Mouse (Mus musculus): ENCODE data around the gene Sh3d21. TPM values are rescaled to one million over a fixed set of nuclear protein-coding genes. Genes with fewer than 3 reads are reported as not detected.
A peak's percentile ranks its signal among the peaks of the same experiment; 100 is the strongest.

Gene Sh3d21
- polyA plus RNA-seq, 1 experiment from 2014 or later = 10.0 TPM

DNA sequence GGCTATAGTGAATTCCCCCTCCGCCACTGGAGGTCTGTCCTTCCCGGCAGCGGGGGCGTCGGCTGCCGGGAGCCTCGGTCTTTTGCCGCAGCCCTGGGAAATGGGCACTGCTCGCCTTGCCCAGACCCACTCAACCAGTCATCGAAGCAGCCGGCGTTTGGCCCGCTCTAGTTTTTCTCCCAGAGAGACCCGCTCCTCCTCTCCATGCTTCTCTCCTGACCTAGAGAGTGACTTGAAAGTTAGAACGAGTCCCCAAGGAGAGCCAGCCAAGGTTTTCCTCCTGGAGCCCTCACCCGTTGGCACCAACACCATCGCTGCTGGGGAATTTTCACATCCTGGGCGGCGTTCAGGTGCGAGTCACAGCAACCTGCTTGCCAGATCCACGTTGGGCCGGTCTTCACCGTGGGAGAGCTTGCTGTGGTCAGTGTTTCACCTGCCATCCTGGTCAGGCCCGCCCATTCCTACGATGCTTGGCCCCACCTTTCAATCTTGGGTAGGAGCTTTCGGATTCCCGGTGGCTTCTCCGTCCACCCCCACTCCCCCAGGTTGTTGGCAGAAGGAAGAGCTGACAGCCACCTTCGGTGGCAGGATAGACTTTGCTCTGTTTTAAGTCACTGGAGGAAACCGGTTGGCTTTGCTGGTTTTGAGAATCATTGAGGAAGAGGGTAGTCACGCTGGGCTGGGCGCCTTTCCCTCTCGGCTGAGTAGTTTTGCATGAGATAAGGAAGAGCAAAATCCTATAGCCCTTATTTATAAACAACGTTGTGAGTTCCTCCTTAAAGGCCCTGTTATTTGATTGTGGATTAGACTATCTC, 58.8 kb downstream of the Sh3d21 start:
- Histone ChIP-seq H3K4me3 (ENCODE audit: low read depth, low read length) (peak overlapping the region; percentile 98), H3K9me3 (ENCODE audit: control insufficient read depth) (no peaks in the 10 kb centered on the region), H3K27ac (ENCODE audit: low read depth, low read length) (peak overlapping the region; percentile 89), H3K4me1 (replicated peaks; ENCODE audit: control insufficient read depth, insufficient read depth, low read length) (peaks cover 14% of the 10 kb centered on the region), H3K36me3 (ENCODE audit: control insufficient read depth, insufficient read depth) (no peaks in the 10 kb centered on the region), H3K9ac (ENCODE audit: low read depth, low read length) (peak overlapping the region; percentile 92), H3K4me2 (replicated peaks; ENCODE audit: low read depth) (peak overlapping the region; percentile 71), H3K27me3 (replicated peaks; ENCODE audit: control insufficient read depth, insufficient read depth, low read length) (no peaks in the 10 kb centered on the region)
- TF ChIP-seq CTCF (IDR thresholded peaks at IDR 0.05; ENCODE audit: low read depth) = no peak
- ATAC-seq = peak; percentile 34
- WGBS = 2% methylated on average over 34 of the region's 34 CpGs

DNA sequence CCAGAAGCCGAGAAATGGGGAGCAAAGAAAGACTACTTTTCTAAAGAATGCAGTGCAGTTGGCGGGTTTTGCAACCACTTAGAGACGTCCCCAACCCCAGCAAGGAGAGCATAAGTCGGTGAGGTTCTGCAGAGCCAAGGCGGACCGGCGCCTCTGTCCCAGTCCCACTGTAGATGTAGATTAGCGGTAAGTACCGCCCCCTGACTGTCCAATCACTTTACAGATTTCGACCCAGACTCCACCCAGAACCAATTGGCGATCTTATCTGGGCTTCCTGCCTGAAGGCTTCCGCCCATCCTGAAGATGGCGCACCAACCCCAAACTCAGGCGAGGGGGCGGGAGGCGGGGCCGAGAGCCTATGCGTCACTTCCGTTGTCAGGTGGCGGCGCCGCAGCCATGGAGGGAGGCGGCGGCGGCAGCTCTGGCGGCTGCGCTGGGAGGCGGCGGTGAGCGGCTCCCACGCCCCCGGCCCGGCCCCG, 59.7 kb downstream of the Sh3d21 start, which contains the start of gene Stk40:
Gene Stk40 (plus strand): TSS at position 368 of the 479 bp plus-strand sequence.
- Histone ChIP-seq H3K36me3 (ENCODE audit: control insufficient read depth, insufficient read depth) (0 out of 2 replicates have a peak, but pooled peaks cover under 1% of the 10 kb centered on the region), H3K4me2 (replicated peaks; ENCODE audit: low read depth) (peak within 1 kb of the TSS; percentile 71), H3K27ac (ENCODE audit: low read depth, low read length) (peak within 1 kb of the TSS; percentile 89), H3K9me3 (ENCODE audit: control insufficient read depth) (no peaks in the 10 kb centered on the region), H3K4me3 (ENCODE audit: low read depth, low read length) (peak within 1 kb of the TSS; percentile 98), H3K27me3 (replicated peaks; ENCODE audit: control insufficient read depth, insufficient read depth, low read length) (no peaks in the 10 kb centered on the region), H3K4me1 (replicated peaks; ENCODE audit: control insufficient read depth, insufficient read depth, low read length) (peaks cover 7% of the 10 kb centered on the region), H3K9ac (ENCODE audit: low read depth, low read length) (peak within 1 kb of the TSS; percentile 92)
- peak; percentile 82 for TF ChIP-seq CTCF (IDR thresholded peaks at IDR 0.05; ENCODE audit: low read depth)
- peak; percentile 93 for ATAC-seq
- WGBS = 0% methylated on average over 25 of the region's 34 CpGs

DNA sequence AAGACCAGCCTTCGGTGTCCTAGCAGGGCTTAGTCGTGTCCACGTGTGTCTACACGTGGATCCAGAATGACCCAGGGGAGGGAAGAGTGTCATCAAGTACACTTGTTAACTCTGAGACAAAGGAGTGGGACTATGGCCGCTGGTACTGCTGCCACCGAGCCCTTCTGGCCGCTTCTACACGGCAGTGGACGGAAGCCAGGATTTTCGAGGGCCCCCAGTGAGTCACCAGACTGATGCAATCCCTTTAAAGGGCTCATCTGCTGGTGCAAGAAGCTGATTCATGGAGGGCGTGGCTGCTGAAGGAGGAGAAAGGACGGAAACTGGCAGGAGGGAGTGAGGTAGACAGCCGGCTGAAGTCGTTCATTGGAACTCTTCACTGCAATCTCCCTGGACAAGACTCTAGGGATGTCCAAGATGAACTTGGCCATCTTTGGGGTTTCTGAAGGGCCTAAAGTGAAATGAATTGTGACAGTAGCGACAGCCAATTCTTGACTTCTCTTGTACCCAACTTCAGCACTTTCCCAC, 60.2 kb downstream of the Sh3d21 start:
- Histone ChIP-seq H3K9ac (ENCODE audit: low read depth, low read length) (peak overlapping the region; percentile 45), H3K4me3 (ENCODE audit: low read depth, low read length) (peak overlapping the region; percentile 98), H3K27me3 (replicated peaks; ENCODE audit: control insufficient read depth, insufficient read depth, low read length) (no peaks in the 10 kb centered on the region), H3K36me3 (ENCODE audit: control insufficient read depth, insufficient read depth) (peaks cover 6% of the 10 kb centered on the region; the same call in 1 of the 2 replicates), H3K9me3 (ENCODE audit: control insufficient read depth) (no peaks in the 10 kb centered on the region), H3K27ac (ENCODE audit: low read depth, low read length) (peak overlapping the region; percentile 89), H3K4me1 (replicated peaks; ENCODE audit: control insufficient read depth, insufficient read depth, low read length) (peaks cover 7% of the 10 kb centered on the region), H3K4me2 (replicated peaks; ENCODE audit: low read depth) (peak overlapping the region; percentile 71)
- no peak for TF ChIP-seq CTCF (IDR thresholded peaks at IDR 0.05; ENCODE audit: low read depth)
- peak; percentile 87 for ATAC-seq
- under 1% methylated on average over 15 of the region's 15 CpGs for WGBS

DNA sequence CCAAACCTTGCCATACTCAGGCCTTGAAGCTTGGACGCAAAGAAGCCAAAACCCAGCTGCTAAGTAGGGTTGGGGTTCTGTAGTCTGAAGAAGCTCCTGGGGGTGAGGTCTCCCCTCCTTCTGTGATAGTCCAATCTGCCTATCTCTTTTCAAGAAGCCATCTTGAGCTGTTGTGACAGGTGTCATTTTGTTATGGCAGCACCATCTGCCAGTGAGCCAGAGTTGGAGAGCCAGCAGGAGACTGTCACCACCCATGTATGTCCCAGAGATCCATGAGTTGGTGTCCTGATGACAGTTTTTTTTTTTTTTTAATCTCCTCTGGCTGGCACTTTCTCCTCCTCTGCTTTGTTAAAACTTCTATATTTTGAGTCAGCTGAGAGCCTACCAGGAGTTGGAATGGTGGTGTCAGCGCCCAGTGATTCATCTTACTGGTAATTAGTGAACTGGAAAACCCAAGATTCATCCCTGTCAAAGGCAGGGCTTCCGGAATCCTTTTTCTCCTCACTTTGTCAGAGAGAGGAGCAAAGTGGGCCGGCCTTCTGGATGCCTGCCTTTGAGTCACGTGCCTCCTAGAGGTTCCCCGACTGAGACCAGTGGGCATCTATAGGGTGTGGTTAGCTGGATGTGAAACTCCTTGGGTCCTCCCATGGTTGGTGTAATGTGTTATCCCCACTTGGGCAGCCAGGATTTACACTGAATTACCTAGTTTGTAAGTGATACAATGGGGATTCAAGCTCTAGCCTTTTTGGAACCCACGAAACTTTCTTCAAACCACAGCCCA, 61.0 kb downstream of the Sh3d21 start:
- H3K27ac ChIP-seq (ENCODE audit: low read depth, low read length) = peak overlapping the region; percentile 89
- peaks cover 9% of the 10 kb centered on the region; the same call in 1 of the 2 replicates for H3K4me1 ChIP-seq (replicated peaks; ENCODE audit: control insufficient read depth, insufficient read depth, low read length)
- 0 out of 2 replicates have a peak overlapping the region, but pooled peaks have one; percentile 98 for H3K4me3 ChIP-seq (ENCODE audit: low read depth, low read length)
- H3K4me2 ChIP-seq (replicated peaks; ENCODE audit: low read depth) = peak overlapping the region; percentile 71
- peaks cover 11% of the 10 kb centered on the region; the same call in 1 of the 2 replicates for H3K36me3 ChIP-seq (ENCODE audit: control insufficient read depth, insufficient read depth)
- H3K9ac ChIP-seq (ENCODE audit: low read depth, low read length) = peak overlapping the region; percentile 45
- TF ChIP-seq CTCF (IDR thresholded peaks at IDR 0.05; ENCODE audit: low read depth) = no peak
- no peaks in the 10 kb centered on the region for H3K9me3 ChIP-seq (ENCODE audit: control insufficient read depth)
- ATAC-seq = no peak
- H3K27me3 ChIP-seq (replicated peaks; ENCODE audit: control insufficient read depth, insufficient read depth, low read length) = no peaks in the 10 kb centered on the region
- 41% methylated on average over 7 of the region's 7 CpGs for WGBS

DNA sequence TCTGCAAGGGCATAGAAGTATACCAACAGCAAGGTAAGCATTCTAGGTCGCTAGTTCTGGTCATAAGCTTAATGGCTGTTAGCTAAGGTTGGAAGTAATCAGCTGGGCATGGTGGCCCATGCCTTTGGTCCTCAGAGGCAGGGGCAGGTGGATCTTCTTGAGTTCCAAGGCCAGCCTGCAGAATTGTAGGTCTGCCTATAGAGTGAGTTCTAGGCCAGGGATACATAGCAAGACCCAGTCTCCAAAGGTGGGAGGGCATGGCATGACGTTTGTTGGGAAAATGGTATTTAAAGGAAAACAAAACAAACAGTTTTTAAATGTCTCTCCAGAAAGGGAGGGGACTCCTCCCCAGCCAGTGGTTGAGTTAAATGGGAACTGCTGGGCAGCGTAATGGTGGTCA, 62.5 kb downstream of the Sh3d21 start:
- H3K27ac ChIP-seq (ENCODE audit: low read depth, low read length) = no peak overlapping the region
- H3K4me1 ChIP-seq (replicated peaks; ENCODE audit: control insufficient read depth, insufficient read depth, low read length) = peaks cover 9% of the 10 kb centered on the region; the same call in 1 of the 2 replicates
- WGBS = 85% methylated on average over 3 of the region's 3 CpGs
- no peak for TF ChIP-seq CTCF (IDR thresholded peaks at IDR 0.05; ENCODE audit: low read depth)
- H3K9ac ChIP-seq (ENCODE audit: low read depth, low read length) = no peak overlapping the region
- ATAC-seq = no peak
- no peak overlapping the region for H3K4me2 ChIP-seq (replicated peaks; ENCODE audit: low read depth)
- peaks cover 11% of the 10 kb centered on the region; the same call in 1 of the 2 replicates for H3K36me3 ChIP-seq (ENCODE audit: control insufficient read depth, insufficient read depth)
- no peak overlapping the region for H3K4me3 ChIP-seq (ENCODE audit: low read depth, low read length)
- H3K27me3 ChIP-seq (replicated peaks; ENCODE audit: control insufficient read depth, insufficient read depth, low read length) = no peaks in the 10 kb centered on the region
- no peaks in the 10 kb centered on the region for H3K9me3 ChIP-seq (ENCODE audit: control insufficient read depth)

Other genes starting within 250 kb of the Sh3d21 start
- gene Csf3r, start 138.9 kb downstream of the Sh3d21 start, polyA plus RNA-seq (2015; fragmentation: Nextera tagmentation; extraction: Ambion mirVana) = 0.26 and 0.40 TPM in 2 replicates
- 91.5 and 95.0 TPM in 2 replicates for gene Mrps15, start 116.6 kb downstream of the Sh3d21 start, polyA plus RNA-seq (2015; fragmentation: Nextera tagmentation; extraction: Ambion mirVana)
- gene Oscp1, start 104.9 kb downstream of the Sh3d21 start, polyA plus RNA-seq (2015; fragmentation: Nextera tagmentation; extraction: Ambion mirVana) = 2.7 and 3.5 TPM in 2 replicates
- gene Lsm10, start 66.9 kb downstream of the Sh3d21 start, polyA plus RNA-seq (2015; fragmentation: Nextera tagmentation; extraction: Ambion mirVana) = 49.0 and 50.4 TPM in 2 replicates
- 14.5 and 14.6 TPM in 2 replicates for gene Stk40, start 59.5 kb downstream of the Sh3d21 start, polyA plus RNA-seq (2015; fragmentation: Nextera tagmentation; extraction: Ambion mirVana)
- gene Eva1b, start 15.7 kb downstream of the Sh3d21 start, polyA plus RNA-seq (2015; fragmentation: Nextera tagmentation; extraction: Ambion mirVana) = 28.9 and 29.0 TPM in 2 replicates
- 56.7 and 67.5 TPM in 2 replicates for gene Thrap3, start 39.3 kb upstream of the Sh3d21 start, polyA plus RNA-seq (2015; fragmentation: Nextera tagmentation; extraction: Ambion mirVana)
- gene Map7d1, start 92.9 kb upstream of the Sh3d21 start, polyA plus RNA-seq (2015; fragmentation: Nextera tagmentation; extraction: Ambion mirVana) = 11.7 and 12.2 TPM in 2 replicates
- 115 and 126 TPM in 2 replicates for gene Trappc3, start 98.8 kb upstream of the Sh3d21 start, polyA plus RNA-seq (2015; fragmentation: Nextera tagmentation; extraction: Ambion mirVana)
- gene Col8a2, start 123.3 kb upstream of the Sh3d21 start, polyA plus RNA-seq (2015; fragmentation: Nextera tagmentation; extraction: Ambion mirVana) = 1.5 and 2.2 TPM in 2 replicates
- gene Adprhl2, start 158.2 kb upstream of the Sh3d21 start, polyA plus RNA-seq (2015; fragmentation: Nextera tagmentation; extraction: Ambion mirVana) = 41.7 and 43.0 TPM in 2 replicates
- 1.6 and 2.1 TPM in 2 replicates for gene Tekt2, start 162.2 kb upstream of the Sh3d21 start, polyA plus RNA-seq (2015; fragmentation: Nextera tagmentation; extraction: Ambion mirVana)

Data from intestine, postnatal 0 days (tissue).